Mouse (Mus musculus) E14TG2a.4 (cell line): Measurements from ENCODE around the gene Smpdl3b.

Source experiments
- CTCF ChIP-seq: conservative IDR thresholded peaks from 2 replicates; pipeline ENCODE4 v1.5.1; 2014; ENCODE audit warnings: low read length
- POU5F1 ChIP-seq: IDR thresholded peaks from 2 replicates; pipeline ENCODE4 v1.6.1; 2014; ENCODE audit warnings: low read length, borderline replicate concordance

DNA sequence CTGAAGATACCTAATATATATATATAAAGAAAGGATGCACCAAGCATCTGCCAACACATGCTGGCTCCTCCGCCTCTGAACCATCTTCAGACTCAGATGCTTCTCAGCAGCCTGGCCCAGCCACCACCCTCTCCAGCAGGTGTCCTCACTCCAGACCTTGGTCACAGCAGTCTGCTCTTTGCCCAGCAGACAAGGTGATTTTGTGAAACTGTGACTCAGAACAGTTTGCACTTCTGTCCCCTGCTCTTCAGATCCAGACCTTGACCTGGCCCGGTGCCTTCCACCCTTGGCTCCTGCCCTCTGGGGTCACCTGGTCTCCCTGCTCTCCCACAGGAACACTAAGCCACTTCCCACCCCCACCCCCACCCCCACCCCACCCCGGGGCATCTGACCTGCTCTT is 21.2 kb downstream of the Smpdl3b start:
- TF ChIP-seq CTCF = no peak
- no peak for TF ChIP-seq POU5F1
